Mouse (Mus musculus): ENCODE results near the gene Gm11444.

Gm11444 gene

DNA sequence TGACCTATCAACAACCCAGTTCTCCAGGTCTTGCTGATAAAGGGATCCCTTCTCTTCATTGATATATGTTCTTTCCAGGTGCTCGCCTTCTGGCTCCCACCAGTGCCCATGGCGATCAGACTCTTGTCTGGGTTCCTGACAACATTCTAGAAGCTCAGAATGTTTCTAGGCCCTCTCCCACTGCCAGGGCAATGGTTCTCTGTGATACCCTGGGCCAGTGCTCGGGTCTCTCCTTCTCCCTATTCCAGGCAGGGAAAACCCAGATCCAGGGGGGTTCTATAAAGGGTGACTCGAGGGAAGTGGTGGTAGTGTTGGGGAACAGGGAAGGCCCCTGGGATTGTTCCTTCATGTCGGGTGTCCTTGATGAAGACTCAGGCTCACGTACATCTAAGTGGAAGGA lies at the start of gene Gm11444:
Gene Gm11444 (minus strand): TSS at position 101 of the 400 bp plus-strand sequence.
- DNase-seq (ENCODE audit: low read depth, low spot score) = no peak

DNA sequence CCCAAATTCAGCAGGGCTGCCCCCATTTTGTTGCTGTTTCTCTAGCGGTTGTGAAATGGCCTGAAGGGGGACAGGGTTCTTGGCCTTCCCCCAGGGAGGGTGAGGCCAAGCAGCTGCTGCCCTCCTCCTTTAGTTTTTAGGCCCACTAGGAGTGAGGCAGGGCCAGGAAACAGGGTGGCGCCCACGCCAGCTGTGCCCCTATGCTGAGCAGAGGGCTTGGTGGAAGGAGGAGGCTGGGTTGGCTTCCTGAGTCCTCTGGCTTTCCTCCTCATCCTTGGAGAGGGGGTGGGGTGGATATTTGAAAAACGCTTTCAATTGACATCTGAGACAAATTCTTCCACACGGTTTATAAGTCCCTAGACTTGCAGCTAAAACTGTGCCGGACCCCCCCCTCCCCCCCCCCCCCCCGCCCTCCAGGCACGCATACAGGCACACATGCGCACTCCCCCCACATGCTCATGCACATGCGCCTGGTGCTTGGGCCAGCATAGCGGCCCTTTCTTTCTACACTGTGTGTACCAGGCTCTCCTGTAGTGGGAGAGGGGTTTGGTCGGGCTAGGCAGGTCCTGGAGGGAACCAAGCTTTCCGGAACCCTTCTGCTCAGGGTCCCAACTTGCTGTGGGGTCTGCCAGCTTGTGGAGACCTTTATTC lies 46.3 kb upstream of the Gm11444 start:
- DNase-seq (ENCODE audit: low read depth, low spot score) = no peak

DNA sequence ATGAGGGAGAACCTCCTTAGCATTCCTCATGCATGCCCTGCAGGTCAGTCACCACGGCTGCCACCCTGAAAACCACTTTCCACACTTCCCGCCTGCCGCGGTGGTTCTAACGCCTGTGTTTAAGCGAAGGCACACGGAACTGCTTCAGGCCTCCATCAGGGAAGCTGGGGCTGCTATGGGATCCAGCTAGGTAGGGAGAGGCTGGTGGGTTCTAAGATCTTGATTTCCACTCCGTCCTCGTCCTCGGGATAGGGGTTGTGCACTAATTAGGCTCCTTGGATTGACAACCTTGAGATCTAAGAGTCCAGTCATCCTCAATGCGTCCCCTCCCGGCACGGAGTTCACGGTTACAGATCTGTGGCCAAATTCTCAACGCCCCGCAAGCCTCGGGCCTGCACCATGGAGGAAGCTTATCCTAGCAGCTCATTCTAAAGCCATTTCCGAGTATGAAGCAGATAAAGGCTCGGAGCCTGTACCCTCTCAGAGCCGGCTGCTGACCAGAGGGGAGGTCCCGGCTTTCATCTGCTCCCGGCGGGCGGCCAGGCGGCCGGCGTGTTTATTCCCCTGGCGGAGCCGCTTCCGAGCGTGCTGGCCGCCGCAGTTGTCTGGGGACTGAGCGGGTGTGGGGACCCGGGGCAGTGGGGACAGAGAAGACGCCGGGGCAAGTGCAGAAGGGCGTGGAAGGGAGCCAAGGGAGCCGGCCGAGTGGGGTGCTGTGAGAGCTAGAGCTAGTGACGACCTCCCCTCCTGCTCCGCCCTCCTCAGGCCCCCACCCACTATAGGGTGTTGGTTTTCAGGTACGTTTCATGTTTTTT lies 44.8 kb upstream of the Gm11444 start:
- DNase-seq (ENCODE audit: low read depth, low spot score) = no peak

DNA sequence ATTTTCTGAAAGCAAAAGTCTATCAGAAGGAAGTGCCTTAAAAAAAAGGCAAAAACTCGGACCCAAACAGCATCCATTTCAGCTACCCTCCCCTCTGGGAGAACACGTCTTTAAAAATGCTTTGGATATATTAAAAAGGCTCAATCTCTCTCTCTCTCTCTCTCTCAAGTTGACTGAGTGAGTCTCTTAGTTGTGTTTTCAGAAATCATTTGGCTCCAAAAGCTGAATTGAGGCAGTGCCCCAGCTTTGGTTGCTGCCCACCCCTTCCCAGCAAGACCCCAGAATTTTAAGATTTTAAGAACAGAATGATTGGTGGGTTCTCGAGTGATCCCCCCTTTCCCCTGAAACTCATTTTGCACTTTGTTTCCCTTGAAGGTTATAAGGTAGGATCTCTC lies 44.0 kb upstream of the Gm11444 start:
- no peak for DNase-seq (ENCODE audit: low read depth, low spot score)

- DNase-seq (ENCODE audit: low read depth, low spot score) = no peak
Observed at GRCm38 (mm10) chr11:85893400-85894135, 43.4 kb upstream of the Gm11444 start.

DNA sequence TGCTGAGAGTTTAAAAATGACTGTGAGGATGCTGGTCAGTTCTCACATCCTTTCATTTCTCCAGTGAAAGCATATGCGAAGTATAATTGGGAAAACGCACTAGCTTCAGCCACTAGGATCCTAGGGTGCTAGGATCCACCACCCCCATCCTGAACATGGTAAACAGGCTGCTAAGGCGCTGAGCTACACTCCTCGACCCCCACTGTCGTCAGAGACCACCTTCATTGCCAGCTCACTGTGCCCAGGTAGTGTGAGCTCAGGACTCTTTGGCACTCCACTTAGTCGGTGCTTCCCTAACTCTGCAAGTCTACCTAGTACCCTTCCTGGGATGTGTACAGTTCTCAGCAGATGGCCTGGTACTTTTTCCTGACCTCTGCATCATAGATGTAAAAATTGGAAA lies 42.6 kb upstream of the Gm11444 start:
- no peak for DNase-seq (ENCODE audit: low read depth, low spot score)

DNA sequence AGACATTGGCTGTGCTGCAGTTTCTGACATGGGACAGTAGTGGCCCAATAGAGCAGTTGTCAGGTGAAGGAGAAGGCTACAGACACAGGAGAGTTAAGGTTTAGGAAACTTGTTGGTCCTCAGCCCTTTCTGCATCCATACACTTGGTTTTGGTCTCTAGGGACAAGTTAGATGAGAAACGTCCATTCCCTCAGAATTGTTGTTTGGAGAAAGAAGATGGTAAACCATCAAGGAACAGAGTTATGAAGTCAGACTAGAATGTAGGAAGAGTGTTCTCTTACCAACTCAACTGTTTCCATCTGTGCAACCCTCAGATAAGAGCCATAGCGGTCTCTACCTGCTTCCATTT lies 41.5 kb upstream of the Gm11444 start:
- no peak for DNase-seq (ENCODE audit: low read depth, low spot score)

- DNase-seq (ENCODE audit: low read depth, low spot score) = no peak
Observed at GRCm38 (mm10) chr11:85891010-85891691, 41.0 kb upstream of the Gm11444 start.

- no peak for DNase-seq (ENCODE audit: low read depth, low spot score)
Observed at GRCm38 (mm10) chr11:85890563-85890845, 40.4 kb upstream of the Gm11444 start.

DNA sequence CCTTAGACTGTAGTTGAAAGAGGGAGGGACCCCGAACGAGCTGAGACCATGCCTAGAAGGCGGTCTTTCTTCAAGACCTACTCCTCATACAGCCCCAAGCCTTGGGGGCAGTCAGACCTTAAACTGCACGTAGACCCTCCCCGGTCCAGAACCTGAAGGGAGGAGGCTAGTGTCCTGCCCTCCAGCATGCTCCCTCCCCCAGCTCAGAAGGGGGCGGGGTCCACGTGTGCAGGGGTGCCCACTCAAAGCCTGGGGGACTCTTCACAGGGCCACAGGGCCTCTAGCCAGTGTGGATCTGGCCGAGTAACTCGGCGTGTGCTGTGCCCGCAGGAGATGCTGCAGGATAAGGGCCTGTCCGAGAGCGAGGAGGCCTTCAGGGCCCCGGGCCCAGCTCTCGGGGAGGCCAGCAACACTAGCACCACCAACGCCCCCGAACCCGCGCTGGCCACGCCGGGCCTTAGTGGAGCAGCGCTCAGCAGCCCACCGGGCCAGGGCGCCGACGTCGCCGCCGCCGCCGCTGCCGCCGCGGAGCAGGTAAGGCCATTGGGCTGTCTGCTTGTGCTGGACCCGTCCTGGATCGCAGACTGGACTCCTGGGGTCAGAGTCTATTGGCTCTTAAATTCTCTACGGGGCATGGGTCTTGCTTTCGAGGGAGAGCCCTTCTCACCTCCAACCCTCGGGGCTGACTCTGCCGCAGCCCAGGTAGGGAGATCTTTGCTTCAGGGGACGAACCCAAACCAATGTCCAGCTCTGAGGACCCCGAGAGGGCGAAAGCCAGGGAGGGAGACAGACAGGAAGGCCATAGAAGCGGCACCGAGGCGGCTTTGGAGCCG lies 39.8 kb upstream of the Gm11444 start:
- no peak for DNase-seq (ENCODE audit: low read depth, low spot score)

DNA sequence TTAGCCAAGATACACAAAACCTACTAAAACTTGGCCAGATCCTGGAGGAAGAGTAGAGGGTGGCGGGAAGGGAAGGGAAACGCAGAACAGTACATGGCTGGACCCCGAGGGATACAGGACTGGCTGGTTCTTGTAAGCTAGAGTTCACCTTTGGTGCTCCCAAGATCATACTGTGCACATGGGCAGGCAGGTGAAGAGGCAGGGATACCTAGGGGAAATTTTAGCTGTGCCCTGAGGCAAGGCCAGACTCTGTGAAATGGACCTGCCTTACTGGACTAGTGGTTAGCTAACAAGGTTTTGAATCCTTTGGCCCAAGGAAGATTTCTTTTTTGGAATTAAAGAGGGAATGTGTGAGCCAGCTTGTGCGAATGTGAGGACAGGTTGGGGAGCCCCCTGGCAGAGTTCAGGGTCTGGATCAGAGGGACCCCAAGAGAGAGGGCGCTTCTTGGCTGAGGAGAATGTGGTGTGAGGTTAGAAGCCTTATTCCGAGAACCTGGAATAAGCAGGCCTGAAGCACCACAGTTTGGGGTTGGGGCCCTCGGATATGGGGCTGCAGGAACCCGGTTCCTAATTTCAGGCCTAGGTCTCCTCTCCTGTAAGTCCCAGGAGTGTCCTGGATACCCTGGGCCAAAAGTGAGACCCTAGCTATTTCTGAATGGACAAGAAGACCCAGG lies 39.1 kb upstream of the Gm11444 start:
- DNase-seq (ENCODE audit: low read depth, low spot score) = no peak

- DNase-seq (ENCODE audit: low read depth, low spot score) = no peak
Observed at GRCm38 (mm10) chr11:85888451-85888961, 38.4 kb upstream of the Gm11444 start.

DNA sequence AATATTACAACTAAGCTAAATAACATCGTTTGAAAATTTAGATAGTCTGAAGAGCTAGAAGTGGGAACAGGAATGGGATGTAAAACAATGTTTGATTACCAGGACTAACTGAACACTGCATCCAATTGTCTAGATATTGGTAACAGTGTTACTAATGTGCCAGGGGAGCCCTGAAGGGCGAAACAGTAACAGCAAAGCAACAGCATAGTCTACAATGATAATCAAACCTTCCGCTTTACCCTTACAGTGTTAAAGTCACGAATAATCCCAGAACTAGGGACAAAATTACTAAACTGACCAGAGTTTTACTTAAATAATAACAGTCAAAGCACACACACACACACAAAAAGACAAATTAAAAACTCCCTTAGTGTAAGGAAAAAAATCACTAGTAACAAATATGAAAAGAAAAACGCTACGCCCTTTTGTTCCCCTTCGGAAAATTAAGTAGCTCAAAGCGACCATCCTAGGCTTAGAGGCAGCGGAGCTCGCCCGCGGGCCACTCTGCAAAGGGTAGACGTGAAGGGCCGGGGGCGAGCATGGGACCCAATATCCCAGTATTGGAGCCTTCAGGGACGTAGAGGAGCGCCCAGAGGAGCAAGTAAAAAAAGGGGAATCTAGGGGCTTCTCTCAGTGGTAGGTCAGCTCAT lies 37.8 kb upstream of the Gm11444 start:
- DNase-seq (ENCODE audit: low read depth, low spot score) = no peak

DNA sequence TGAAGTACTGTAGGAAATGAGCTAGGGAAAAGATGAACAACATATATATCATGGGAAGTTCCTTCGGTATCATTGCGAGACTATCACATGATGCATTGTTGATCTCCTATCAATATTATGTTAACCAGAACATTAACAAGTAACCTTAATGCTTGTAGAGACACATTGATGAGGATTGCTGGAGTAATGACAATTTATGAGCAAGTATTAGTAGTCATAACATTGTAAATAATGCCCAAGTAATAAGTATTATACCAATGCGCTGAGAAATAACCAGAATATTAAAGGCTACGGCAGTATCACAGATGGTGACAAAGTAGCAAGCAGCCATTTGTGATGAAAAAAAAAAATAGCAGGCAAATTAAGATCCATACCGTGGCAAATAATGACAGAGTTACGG lies 37.1 kb upstream of the Gm11444 start:
- no peak for DNase-seq (ENCODE audit: low read depth, low spot score)

- no peak for DNase-seq (ENCODE audit: low read depth, low spot score)
Observed at GRCm38 (mm10) chr11:85886429-85886785, 36.3 kb upstream of the Gm11444 start.

GRCm38 (mm10) chr11:85885665-85886428 lies 35.7 kb upstream of the Gm11444 start, which contains the start of gene Tbx4:
Gene Tbx4 (plus strand): TSS chr11:85886422.
- DNase-seq (ENCODE audit: low read depth, low spot score) = no peak

- no peak for DNase-seq (ENCODE audit: low read depth, low spot score)
Observed at GRCm38 (mm10) chr11:85884498-85884897, 34.4 kb upstream of the Gm11444 start.

DNA sequence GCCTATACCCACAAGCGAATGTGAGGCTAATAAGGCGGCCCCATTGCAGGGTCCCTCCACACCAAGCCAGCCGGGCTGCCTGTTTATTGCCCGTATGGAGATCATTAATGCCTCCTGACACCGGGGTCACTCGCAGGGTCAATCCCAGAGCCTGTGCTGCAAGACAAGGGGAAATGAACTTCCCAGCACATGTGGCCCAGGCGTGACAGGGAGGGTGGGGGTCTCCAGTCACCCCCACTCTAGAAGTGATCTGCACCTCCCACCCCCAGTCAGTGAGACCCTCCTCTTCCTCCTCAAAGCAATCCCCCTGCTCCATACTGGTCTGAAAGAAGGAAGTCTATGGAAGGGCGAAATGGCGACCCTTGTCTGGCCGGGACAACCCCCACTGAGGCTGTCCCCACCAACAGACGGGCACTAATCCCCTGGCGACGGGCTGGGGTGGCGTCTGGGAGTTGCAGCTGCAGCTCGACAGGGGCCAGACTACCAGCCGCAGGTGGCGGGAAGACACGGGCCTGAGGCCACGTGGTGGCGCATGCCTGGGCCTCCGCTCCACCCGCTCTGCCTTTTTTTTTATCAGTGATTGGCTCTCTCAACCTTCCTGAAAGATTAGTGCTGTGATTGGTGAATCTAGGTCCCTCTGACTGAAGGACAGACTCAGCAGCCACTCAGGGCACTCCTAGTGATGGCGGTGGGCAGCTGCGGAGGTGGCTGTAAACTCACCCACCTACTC lies 26.1 kb upstream of the Gm11444 start:
- no peak for DNase-seq (ENCODE audit: low read depth, low spot score)

DNA sequence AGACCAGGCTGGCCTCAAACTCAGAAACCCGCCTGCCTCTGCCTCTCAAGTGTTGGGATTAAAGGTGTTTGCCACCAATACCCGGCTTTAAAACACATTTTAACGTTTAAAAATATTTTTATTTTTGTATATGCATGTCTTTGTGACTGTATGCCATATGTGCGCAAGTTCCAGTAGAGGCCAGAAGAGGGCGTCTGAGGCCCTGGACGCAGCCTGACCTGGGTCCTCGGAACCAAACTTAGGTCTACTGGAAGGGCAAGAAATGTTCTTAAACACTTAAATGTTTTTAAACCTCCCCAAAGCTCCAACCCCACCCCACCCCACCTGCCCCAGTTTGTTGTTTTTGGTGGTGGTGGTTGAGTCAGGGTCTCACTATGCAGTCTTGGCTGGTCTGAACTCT lies 14.2 kb upstream of the Gm11444 start:
- DNase-seq (ENCODE audit: low read depth, low spot score) = no peak

All from WW6 (cell line).